Mouse (Mus musculus): ENCODE measurements at regions not wholly inside any gene's neighbourhood (a gene's known extent, or its start where the extent isn't known, plus 50 kb on each side); places are given as distances from the start of the nearest gene placed in this dataset.

DNA sequence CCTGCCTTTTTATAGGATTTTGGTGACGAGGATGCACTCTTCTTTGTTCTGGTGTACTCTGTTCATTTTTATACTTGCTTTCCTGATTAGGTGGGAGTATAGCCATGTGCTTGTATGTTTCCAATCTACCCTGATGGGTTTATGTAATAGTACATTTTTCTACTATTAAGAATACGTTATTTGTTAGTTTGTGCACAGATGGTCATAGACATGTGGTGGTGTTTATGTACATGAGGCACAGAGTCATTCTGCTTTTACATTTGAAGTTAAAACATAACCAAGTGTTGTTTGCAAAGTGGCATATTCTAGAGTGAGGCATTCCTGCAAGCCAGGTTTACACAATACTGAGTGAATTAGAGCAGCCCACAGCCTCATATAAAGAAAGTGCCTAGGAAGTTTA is 1597.7 kb upstream of the B3galt2 start:
- no peak for DNase-seq (ENCODE audit: low spot score in 2 of 2)

DNA sequence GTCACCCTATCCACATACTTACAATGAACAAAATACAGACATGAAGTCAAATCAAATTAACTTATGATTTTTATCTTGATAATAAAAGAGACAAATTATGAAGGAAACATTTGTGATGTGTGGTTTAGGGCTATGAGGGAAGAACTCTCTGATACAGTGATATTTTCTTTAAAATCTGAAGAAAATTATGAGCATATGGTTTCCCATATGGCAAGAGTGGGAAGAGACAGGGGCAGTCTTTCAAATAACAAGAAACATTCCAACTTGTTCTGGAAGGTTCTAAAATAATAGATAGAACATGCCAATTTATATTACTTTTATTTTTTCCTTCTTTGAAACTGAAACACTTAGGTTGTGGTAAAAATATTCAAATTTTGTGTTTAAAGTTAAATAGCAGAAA is 1585.3 kb upstream of the B3galt2 start:
- DNase-seq (ENCODE audit: low spot score in 2 of 2): no peak

Measured in frontal cortex, postnatal 25 days (tissue).